Mouse (Mus musculus) brain, embryonic 14.5 days (tissue): ENCODE measurements at regions not wholly inside any gene's neighbourhood (a gene's known extent, or its start where the extent isn't known, plus 50 kb on each side); places are given as distances from the start of the nearest gene placed in this dataset.

Experiments used
- DNase-seq: peaks from one replicate; pipeline ENCODE4 v3.0.0-alpha.2; 2011; ENCODE audit warnings: low read depth
- CTCF ChIP-seq: fragments of 200-500 bp; IDR thresholded peaks from 2 replicates; pipeline ENCODE4 v1.5.1; 2012; ENCODE audit warnings: inconsistent platforms, mild to moderate bottlenecking, moderate library complexity, borderline replicate concordance; ENCODE audit not compliant: insufficient read depth, insufficient read length; ENCODE audit errors: extremely low read depth
- POLR2A ChIP-seq: fragments of 200-500 bp; IDR thresholded peaks from 2 replicates; pipeline ENCODE4 v1.6.1; 2012; ENCODE audit warnings: mild to moderate bottlenecking, inconsistent platforms, borderline replicate concordance; ENCODE audit not compliant: poor library complexity, insufficient read depth, insufficient read length, severe bottlenecking; ENCODE audit errors: extremely low read depth

DNA sequence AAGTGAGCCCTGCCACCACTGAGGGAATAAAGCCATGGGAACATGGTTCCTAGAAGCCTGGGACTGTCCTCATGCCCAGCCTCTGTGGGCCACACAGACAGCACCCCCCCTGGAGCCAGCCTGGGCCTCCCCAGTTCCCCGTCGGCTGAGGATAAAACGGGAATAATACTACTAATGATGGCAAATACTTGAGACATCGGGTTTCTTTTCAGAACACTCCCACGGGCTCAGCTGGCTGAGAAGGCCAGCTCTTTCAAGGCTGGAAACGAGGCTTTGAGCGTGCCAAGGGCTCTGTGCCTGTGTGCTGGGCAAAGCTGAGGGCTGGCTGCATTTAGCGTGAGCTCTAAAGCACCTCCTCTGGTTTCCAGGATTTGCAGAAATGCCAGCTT, 183.7 kb downstream of the Bmp7 start:
- TF ChIP-seq POLR2A = no peak
- TF ChIP-seq CTCF = no peak
- DNase-seq = peak; percentile 93

DNA sequence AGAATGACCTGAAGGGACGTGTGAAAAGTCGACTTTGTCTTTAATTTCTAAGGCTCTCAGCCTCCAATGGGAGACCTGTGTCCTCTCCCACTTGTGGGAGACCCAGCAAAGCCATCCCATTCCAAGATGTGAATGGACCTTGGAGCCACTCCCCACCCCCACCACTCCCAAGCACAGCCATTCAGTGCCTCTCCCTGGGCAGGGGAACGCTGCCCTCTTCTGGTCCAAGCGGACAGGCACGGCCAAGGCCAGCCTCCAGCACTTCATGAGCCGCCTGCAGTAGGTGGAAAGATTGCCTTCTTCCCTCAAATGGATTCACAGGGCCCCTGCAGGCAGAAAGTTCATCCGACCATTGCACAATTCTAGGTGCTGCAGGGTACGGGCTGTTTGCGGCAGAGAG, 181.6 kb downstream of the Bmp7 start:
- TF ChIP-seq CTCF (peak; percentile 84), POLR2A (no peak)
- DNase-seq = peak; percentile 88

DNA sequence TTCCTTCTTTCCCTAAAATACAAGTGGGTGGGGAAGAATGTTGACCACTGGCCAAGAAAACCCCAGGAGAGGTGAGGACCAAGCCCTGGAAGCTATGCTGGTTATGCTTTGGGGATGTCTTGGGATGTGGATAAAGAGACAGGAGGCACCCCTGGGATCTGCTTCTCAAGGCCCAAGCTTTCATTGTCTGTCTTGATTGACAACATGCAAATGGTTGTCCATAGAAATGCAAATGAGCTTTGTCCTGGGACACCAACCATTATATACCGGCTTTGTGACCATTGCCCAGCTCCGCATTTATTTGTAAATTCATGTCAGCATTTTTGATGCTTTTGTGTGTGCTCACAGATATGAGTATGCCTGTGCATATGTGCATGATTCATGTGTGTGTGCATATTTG, 174.9 kb downstream of the Bmp7 start:
- TF ChIP-seq POLR2A (no peak), CTCF (no peak)
- peak; percentile 78 for DNase-seq

DNA sequence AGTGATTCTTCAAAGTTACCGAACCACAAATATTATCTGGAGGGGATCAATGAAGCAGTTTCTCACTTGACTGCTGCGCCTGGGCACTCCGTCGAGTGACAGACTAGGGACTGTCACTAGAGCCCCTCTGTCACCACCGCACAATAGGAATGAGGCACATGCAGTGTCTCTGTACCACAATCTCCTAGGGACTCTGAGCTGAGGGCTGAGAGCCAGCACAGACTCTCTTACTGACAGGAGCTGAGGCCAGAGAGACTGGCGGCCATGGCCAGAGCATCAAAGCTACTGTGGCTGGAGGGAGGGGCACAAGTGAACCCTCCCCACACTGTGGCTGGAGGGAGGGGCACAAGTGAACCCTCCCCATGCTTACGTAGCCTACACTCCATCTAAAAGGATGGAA, 173.7 kb downstream of the Bmp7 start:
- TF ChIP-seq POLR2A (no peak), CTCF (no peak)
- DNase-seq = peak; percentile 71

DNA sequence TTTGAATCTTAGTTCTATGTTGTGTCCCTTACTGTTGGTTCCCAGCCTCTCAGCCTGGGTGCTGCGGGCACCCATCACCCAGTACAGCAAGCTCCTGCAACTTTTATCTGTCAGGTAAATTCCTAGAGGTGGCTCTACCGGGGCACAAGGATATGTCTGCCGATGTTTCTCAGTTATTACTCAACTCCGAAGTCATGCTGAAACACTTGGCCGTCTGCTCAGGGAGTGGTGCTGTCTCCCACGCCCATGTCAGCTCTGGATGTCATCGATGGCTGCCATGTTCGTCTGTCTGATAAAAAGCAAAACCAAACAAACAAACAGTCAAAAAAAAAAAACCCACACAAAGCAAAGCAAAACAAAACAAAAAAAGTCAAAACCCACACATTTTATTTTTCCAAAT, 171.4 kb downstream of the Bmp7 start:
- no peak for DNase-seq
- TF ChIP-seq POLR2A (no peak), CTCF (no peak)

DNA sequence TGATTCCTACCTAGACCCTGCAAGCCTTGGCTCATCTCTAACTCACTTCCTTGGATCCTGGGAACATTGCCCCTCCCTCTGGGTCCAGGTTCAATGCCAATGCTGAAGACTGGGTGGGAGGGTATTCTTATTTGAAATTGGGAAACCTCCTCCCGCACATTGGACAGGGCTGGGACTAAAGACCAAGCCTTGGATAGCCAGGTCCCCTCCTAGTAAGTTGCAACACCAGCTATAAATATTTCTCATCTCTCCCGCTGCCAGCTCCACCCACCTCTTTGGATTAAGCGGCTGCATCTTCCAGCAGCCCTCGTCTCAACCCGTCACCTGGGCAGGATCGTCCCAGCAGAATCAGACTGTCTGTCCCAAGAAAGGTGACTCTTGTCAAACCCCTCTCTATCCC, 170.1 kb downstream of the Bmp7 start:
- TF ChIP-seq POLR2A = no peak
- TF ChIP-seq CTCF = no peak
- no peak for DNase-seq

DNA sequence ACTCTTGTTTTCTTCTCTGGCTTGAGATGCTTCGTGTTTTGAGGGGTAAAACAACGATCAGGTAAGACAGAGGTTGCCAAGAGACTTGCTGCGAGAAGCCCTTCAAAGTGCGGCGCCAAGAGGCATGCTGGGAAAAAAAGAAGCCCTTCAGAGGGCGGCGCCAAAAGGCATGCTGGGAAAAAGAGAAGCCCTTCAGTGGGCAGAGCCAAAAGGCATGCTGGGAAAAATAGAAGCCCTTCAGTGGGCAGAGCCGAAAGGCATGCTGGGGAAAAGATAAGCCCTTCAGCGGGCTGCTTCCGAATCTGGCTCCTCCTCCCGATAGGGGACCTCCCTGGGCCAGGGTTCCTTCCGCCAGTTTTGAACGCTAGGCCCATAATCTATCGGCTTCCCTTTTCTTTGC, 169.5 kb downstream of the Bmp7 start:
- no peak for DNase-seq
- TF ChIP-seq POLR2A (no peak), CTCF (no peak)

DNA sequence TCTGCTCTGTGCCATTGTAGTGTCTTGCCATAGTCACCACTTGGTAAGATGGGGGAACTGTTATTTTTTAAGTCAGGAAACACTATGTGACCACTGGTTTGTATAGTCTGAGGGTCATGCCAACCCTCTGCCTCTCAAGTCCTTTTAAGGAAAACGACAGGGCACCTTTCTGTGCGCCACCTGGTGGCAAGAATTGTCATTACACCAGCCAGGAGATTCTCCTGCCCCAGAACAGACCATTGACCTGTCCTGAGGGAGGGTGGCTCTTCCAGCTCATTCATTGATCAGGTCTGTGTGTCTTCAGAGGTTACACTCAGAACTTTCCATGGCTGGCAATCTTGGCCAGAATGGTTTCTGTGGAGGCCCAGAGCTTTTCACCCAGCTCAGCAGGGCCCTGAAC, 166.9 kb downstream of the Bmp7 start:
- TF ChIP-seq CTCF = peak; percentile 87
- no peak for TF ChIP-seq POLR2A

DNA sequence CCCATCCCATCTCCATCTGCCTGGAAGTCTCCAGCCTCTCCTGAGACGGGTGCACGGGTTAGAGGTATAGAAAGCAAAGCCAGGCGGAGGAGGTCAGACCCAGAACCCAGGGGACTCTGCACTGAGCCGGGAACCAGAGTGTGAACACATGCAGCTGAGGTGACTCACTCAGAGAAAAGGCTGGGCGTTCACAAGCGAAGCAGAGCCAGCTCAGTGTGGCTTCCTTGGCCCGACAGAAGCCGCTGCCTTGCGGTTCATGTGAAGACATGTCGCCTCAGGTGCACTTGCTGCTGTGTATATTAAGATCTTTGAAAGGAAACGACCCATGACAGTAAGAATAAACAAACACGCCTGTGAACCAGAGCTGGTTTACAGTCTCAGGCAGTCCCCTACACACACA, 163.6 kb downstream of the Bmp7 start:
- TF ChIP-seq CTCF (no peak), POLR2A (no peak)
- no peak for DNase-seq

More for the DNA sequence above, 166.9 kb downstream of the Bmp7 start:
- DNase-seq = peak; percentile 67

DNA sequence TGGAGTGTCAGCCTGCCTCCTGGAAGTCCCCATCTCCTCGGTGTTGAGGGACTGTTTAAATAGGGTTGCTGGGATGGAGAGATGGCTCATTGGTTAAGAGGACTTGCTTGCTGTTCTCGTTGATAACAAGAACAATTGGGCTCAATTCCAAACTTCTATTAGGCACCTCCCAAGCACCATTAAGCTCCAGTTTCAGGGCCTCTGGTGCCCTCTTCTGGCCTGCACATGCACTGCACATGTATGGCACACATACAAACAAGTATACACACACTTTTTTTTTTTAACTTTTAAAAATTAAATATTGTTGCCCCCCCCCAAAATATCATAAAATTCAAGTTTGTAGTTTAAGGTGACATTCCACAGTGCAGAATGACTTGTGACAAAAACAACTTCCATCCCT, 162.3 kb downstream of the Bmp7 start:
- TF ChIP-seq CTCF = peak; percentile 42; the same call in 1 of the 2 replicates
- no peak for TF ChIP-seq POLR2A

DNA sequence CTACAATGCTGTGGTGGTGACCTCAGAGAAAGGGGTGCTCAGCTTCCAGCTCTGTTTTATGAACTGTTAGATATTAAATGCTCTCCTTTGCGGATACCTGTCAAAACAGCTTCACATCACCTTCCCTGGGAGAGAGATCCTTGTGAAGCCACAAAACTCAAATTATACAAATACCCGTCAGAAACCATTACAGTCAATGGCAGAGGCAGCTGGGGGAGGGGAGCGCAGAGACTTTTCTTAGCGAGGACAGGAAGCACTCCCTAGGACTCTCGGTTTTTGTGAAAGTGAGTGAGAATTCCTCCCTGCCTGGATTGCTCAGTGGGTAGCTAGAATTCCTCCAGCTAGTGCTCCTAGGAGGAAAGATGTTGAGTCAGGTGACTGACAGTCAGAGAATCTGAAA, 161.0 kb downstream of the Bmp7 start:
- TF ChIP-seq CTCF = no peak
- TF ChIP-seq POLR2A = no peak
- DNase-seq = peak; percentile 23

More for the DNA sequence above, 162.3 kb downstream of the Bmp7 start:
- DNase-seq = no peak

DNA sequence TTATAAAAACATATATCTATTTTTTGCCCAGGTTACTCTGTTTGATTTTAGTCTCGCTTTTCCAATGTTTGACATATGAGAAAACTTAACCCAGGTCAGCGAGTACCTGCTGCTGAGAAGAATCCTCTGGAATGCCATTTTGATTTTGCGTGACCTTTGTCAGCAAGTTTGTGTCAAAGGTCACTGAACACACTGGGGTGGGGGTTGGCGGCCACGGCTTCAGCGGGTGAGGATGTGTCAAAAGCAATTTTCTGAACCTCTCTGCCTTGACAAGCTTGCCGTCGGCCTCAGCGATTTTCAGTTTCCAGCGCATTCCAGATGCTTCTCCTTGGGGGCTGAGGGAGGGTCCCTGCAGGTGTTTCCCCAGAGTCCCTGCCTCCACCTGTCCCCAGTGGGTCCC, 157.4 kb downstream of the Bmp7 start:
- TF ChIP-seq CTCF = no peak
- DNase-seq = no peak

DNA sequence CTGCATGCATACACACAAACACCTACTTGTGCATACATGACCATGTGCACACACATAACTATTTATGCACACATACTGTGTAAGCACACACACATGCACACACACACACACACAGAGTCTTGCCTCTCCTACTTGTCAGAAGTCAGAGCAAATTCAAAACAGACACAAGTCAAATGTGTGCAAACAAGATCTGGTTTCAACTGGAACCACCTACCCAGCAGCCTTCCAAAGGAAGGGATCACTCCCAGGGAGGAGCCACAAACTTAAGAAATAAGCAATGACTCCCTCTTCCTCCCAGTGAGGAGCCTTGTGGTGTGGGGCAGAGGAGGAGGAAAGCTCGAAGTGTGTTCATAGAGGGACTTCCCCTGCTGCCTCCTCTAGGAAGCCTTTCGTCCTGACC, 153.8 kb downstream of the Bmp7 start:
- TF ChIP-seq CTCF = no peak
- TF ChIP-seq POLR2A = no peak
- DNase-seq = no peak
